Mouse (Mus musculus) embryo, embryonic 10 days (tissue): ENCODE measurements around the gene Nsun5.
A peak's percentile ranks its signal among the peaks of the same experiment; 100 is the strongest.

Experiments used
- DNase-seq: peaks from one replicate; pipeline ENCODE4 v3.0.0-alpha.2; 2015; ENCODE audit warnings: low spot score

Gene Nsun5

DNA sequence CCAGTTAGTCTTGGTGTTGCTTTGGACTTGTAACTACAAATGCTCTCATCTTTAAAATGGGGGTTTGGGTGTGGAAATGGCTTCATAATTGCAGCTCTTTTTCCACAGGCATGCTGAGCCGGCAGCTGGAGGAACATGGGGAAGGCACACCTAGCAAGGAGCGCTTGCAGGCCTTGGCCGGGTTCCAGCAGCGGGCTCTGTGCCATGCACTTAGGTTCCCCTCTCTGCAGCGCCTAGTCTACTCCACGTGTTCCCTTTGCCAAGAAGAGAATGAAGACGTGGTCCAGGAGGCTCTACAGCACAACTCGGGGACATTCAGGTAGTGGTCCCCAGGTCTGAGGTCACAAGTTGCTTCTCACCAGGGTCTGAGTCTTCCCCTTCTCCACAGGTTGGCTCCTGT is 5.4 kb downstream of the Nsun5 start:
- no peak for DNase-seq

DNA sequence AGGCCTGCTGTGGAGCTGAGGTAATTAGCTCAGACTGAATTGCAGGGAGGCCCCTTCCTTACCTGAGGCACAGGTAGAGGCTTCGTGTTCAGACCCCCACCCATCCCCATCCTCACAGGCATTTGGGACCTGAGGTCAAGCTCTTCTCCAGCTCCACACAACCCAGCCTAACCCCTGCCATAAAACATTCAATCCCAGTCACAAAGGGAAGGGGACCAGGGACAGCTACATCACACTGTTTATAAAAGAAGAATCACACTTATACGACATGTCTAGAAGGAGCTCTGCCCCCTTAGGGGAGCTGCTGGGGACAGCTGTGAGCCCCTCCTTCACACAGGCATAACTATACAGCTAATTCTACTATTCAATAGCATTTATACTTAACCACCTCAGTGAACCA is 6.6 kb downstream of the Nsun5 start:
- DNase-seq, result no peak

DNA sequence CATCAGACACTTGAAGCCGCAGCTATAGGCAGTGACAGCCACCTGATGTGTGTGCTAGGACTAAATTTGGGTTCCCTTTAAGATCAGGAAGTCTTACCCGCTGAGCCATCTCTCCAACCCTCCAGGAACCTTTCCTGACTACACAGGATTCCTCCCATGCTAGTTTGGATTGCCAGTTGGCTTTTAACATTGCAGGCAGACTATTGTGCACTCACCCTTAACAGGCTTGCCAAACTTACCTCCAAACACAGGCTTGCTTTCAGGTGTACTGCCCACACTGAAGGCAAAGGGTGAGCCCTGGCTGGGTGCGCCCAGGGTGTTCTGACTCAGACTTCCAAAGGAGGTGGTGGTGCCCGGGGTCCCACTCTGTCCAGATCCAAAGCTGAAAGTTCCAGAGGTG is 10.9 kb downstream of the Nsun5 start:
- no peak for DNase-seq

DNA sequence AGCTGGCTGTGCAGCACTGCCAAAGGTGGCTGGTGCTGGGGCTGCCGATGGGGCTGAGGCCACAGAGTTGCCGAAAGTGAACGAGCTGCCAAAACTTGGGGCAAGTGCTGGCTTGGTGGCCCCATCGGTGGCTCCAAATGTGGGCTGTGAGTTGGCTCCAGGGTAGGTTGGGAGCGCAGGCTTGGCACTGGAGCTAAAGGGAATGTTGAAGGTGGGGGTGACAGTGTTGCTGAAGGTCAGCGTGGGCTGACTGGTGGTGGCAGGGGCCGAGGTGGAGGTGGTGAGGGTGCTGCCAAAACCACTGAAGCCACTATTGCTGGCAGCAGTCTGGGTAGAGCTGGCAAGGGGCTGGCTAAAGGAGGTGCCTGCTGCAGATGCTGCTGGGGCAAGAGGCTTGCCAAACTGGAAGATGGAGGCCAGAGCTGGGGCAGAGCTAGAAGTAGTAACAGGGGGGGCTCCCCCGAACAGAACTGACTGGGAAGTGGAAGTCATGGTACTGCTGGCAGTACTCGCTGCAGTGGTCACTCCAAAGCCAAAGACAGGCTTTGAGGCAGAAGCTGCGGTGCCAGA is 11.7 kb downstream of the Nsun5 start:
- no peak for DNase-seq

DNA sequence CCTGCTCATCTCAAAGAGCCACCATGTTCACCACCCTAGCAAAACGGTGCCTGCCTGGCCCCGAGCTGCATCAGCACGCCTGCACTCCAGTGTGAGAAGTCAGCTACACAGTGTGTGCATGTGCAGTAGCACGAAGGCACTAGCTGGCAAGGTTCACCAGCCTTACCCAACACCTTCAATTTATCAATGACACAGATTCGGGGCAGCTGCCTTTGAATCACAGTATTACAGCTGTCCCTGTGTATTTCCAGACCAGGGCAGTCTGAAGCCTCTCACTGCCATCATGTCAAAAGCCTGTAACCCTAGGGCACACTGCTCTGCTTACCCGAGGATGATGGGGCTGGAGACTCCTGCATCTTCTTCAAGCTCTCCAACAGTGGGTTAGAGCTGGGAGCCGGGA is 13.0 kb downstream of the Nsun5 start:
- no peak for DNase-seq

DNA sequence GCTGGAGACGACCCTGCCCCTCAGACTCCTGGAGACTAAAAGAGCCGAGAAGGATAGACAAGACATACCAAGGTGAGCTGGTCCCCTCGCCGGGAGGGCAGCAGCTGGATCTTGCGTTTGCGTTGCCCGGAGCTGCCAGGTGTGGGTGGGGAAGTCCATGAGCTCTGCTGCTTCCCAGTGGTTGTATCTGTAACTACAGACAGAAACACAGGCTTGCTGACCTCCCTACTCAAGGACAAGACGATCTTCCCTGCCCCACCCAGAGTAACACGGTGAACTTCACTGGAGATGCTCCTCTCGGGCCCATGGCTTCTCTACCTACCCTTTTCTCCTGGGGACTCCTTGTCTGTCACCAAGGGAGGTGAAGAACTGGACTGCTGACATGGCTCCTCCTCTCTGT is 14.0 kb downstream of the Nsun5 start:
- DNase-seq, result no peak

DNA sequence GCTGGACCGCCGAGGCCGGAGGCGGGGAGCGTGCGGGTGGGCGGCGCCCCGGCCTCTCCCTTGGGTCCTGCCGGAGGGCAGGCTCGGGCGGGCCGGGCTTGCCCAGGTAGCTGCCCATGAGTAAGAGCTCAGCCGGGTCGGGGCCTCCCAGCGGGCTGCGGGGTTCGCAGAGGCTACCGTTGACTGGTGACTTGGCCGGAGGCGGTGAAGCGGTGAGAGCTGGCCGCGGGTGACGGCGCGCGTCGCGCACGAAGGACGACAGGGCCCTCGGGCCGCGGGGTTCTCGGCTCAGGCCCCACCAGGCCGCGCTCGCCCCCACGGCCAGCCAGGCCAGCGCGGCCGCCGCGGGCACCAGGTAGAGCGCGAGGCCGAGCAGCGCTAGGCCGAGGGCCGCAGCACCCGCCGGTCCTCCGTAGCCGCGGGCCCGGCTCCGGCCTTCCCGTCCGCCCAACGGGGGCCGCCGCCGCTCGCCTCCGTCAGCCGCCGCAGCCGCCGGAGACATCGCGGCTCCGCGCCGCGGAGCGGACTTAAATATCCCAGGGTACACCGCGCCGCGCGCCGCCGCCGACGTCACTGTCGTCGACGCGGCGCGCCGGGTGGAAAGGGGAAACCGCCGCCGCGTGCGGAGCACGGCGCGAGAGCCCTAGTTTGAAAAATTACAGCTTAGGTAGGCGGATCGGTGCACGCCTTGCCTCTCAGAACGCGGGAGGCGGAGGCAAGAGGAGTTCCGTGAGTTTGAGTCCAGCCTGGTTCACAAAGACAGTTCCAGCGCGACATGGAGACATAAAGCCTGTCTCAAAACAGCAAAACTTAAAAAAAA is 24.5 kb downstream of the Nsun5 start, which contains the start of gene Pom121:
Gene Pom121, minus strand, starts transcription at position 543 of the 820 bp plus-strand sequence.
- DNase-seq, result peak; percentile 93

DNA sequence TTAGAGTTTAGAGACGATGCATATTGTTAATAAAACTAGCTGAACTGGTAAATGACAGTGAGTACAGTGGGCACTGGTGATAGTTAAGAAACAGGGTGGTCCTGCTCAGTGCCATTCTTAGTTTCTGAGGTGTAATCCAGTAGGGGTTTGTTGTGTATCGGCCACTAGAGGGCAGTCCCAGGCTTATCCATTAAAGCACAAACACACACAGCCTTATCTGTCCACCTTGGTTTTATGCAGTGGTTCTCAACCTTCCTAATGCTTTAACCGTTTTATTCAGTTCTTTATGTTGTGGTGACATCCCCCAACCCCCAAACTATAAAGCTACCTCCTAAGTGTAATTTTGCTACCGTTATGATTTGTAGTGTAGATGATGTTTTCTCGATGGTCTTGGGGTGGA is 26.1 kb downstream of the Nsun5 start:
- DNase-seq, result peak; percentile 64

DNA sequence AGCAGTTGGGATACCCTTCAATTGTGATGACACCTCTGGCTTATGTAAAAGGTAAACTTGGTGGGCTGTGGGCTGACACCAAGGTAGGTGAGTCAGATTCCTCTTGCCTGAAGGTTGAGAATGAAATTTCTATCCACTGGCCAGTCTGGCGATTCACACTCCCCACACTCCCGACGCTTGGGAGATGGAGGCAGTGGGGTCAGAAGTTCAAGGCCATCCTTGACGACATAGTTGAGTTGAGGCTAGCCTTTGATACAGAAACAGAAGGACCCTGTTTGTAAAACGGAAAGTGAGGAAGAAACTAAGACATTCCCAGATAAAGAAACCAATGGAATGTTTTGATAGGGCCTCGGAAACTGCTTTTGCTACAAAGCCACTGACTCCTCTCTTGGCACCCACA is 29.6 kb downstream of the Nsun5 start:
- DNase-seq, result no peak

DNA sequence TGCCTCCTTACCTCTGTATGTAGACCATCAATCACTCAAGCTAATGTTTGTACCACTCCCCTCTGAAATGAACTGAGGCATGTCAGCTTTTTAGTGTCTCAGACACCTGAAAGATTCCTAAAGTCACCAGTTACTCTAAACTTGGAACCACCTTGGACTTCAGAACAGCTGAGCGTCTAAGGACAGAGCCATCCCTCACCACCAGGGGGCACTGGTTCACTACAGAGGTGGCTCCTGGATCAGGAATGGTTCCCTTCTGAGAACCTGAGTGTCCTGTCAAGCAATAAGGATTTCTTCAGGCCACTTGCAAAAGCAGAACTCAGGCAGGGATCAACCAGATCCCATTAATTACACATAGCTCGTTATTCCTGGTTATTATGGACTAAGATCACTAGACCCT is 30.5 kb downstream of the Nsun5 start:
- DNase-seq, result peak; percentile 92

DNA sequence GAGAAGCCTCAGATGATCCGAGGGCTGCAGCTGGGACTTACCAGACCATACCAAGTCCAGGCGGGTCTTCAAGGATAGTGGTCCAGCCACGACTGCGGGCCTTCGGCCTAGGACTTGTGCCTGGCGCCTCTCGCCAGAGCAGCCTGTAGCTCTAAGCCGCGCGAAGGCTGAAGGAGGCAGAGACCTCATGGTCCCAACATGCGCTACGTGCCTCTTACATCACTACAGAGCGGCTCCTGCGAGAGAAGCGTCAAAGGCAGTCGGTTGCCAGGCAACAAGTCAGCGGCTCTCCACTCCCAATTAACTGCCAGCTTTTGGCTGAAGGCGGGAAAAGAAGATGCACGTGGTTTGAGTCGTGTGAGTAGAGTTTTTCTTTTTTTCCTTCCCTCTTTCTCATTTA is 34.9 kb downstream of the Nsun5 start:
- peak; percentile 65 for DNase-seq

DNA sequence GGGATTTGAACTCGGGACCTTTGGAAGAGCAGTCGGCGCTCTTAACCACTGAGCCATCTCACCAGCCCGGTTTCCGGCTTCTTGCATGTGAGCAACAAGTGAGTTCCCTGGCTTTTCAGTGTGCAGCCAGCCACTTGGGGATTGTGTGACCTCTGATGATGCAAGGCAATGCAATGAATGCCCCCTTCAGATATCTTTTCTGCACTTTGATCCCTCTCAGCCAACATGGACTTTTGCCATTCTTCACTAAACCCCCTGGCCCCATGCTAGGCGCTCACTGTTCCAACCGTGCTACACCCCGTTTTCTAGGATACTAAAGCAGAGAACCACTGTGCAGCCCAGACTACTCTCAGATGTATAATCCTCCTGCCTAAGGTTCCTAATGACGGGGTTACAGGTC is 35.7 kb downstream of the Nsun5 start:
- no peak for DNase-seq

DNA sequence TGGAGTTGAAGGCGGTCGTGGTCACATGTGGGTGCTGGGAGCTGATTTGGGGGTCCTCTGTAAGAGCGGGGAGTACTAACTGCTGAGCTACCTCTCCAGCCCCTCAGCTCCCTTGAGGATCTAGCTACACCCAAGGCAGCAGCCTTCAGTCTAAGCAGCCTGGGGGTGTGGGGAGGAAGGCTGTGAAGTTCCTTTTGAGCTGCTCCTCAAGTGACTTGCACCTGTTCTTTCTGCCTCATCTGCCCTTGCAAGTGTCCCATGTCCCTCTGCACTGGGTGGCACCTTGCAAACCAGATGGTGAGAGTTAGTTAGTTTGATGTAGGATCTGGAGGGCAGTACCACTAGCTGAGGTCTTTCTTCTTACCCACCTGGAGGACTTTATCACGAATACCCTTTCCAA is 38.4 kb downstream of the Nsun5 start:
- no peak for DNase-seq

DNA sequence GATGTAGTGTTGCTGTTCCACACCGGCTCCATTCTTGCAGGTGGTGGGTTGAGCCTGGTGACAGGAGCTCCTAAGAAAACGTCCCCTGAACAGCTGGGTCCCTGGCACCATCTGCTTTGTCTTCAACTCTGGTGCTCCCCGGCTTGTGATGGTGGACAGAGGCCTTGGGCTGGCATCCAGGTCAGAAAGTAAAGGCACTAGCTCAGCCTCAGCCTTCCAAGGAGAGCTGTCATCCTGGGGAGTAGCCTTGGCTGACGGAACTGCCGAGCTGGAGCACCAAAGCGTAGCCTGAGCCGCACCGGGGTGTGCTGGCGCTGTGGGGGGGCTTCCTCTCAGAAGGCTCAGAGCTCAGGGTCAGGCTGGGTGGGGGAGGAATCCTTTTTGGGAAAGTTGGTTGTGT is 40.5 kb downstream of the Nsun5 start:
- no peak for DNase-seq
